Mouse (Mus musculus): Measurements from ENCODE around the gene Pgc. TPM values are rescaled to one million over a fixed set of nuclear protein-coding genes. Genes with fewer than 3 reads are reported as not detected.

Pgc gene
- polyA plus RNA-seq, 1 experiment from 2014 or later: not detected

GRCm38 (mm10) chr17:47749626-47750025, 23.0 kb downstream of the Pgc start:
- WGBS: 69% methylated on average over 3 of the region's 3 CpGs
- H3K9ac ChIP-seq (ENCODE audit: low read depth, low read length): no peak overlapping the region
- no peaks in the 10 kb centered on the region for H3K36me3 ChIP-seq (ENCODE audit: control insufficient read depth, insufficient read depth, low read length)
- H3K27ac ChIP-seq (replicated peaks; ENCODE audit: low read depth, low read length): no peak overlapping the region
- no peaks in the 10 kb centered on the region for H3K27me3 ChIP-seq (replicated peaks; ENCODE audit: control insufficient read depth, insufficient read depth, low read length)
- H3K4me1 ChIP-seq (ENCODE audit: control insufficient read depth, insufficient read depth, low read length): peaks cover 6% of the 10 kb centered on the region; the same call in 1 of the 2 replicates
- ATAC-seq (ENCODE audit: low read depth): no peak
- DNase-seq (ENCODE audit: low spot score): no peak
- peaks cover 5% of the 10 kb centered on the region for H3K9me3 ChIP-seq (ENCODE audit: control insufficient read depth, low read length)
- H3K4me3 ChIP-seq (ENCODE audit: low read depth, low read length): no peak overlapping the region
- no peak overlapping the region for H3K4me2 ChIP-seq (ENCODE audit: low read depth, low read length)

GRCm38 (mm10) chr17:47750101-47750500, 23.5 kb downstream of the Pgc start:
- DNase-seq (ENCODE audit: low spot score) (no peak), ATAC-seq (ENCODE audit: low read depth) (no peak)
- Histone ChIP-seq H3K36me3 (ENCODE audit: control insufficient read depth, insufficient read depth, low read length) (no peaks in the 10 kb centered on the region), H3K4me3 (ENCODE audit: low read depth, low read length) (no peak overlapping the region), H3K27ac (replicated peaks; ENCODE audit: low read depth, low read length) (no peak overlapping the region), H3K9ac (ENCODE audit: low read depth, low read length) (no peak overlapping the region), H3K27me3 (replicated peaks; ENCODE audit: control insufficient read depth, insufficient read depth, low read length) (no peaks in the 10 kb centered on the region), H3K9me3 (ENCODE audit: control insufficient read depth, low read length) (peaks cover under 1% of the 10 kb centered on the region; the same call in 1 of the 2 replicates), H3K4me2 (ENCODE audit: low read depth, low read length) (no peak overlapping the region), H3K4me1 (ENCODE audit: control insufficient read depth, insufficient read depth, low read length) (peaks cover 6% of the 10 kb centered on the region; the same call in 1 of the 2 replicates)
- WGBS: 53% methylated on average over 6 of the region's 6 CpGs

DNA sequence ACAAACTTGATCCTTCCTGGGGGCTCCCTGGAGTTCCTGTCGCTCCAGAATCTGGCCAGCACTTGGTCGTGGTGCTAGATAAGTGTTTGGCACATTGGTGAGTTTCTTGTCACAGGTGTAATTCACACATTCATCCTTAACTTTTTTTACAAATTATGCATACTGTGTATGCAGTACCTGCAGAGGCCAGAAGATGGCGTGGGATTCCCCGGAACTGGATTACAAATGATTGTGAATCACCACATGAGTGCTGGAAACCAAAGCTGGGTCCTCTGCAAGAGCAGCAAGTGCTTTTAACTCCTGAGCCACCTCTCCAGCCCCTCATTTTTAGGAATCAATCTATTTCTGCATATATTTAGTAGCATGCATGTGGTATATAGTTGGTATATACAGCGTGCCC, 25.2 kb downstream of the Pgc start:
- no peak for ATAC-seq (ENCODE audit: low read depth)
- WGBS: 69% methylated on average over 5 of the region's 5 CpGs
- Histone ChIP-seq H3K9me3 (ENCODE audit: control insufficient read depth, low read length) (no peaks in the 10 kb centered on the region), H3K27ac (replicated peaks; ENCODE audit: low read depth, low read length) (no peak overlapping the region), H3K36me3 (ENCODE audit: control insufficient read depth, insufficient read depth, low read length) (no peaks in the 10 kb centered on the region), H3K4me1 (ENCODE audit: control insufficient read depth, insufficient read depth, low read length) (peaks cover 6% of the 10 kb centered on the region; the same call in 1 of the 2 replicates), H3K4me2 (ENCODE audit: low read depth, low read length) (no peak overlapping the region), H3K4me3 (ENCODE audit: low read depth, low read length) (no peak overlapping the region), H3K9ac (ENCODE audit: low read depth, low read length) (no peak overlapping the region), H3K27me3 (replicated peaks; ENCODE audit: control insufficient read depth, insufficient read depth, low read length) (no peaks in the 10 kb centered on the region)
- DNase-seq (ENCODE audit: low spot score): no peak

- Histone ChIP-seq H3K4me2 (ENCODE audit: low read depth, low read length) (no peak overlapping the region), H3K27me3 (replicated peaks; ENCODE audit: control insufficient read depth, insufficient read depth, low read length) (no peaks in the 10 kb centered on the region), H3K9me3 (ENCODE audit: control insufficient read depth, low read length) (no peaks in the 10 kb centered on the region), H3K4me3 (ENCODE audit: low read depth, low read length) (no peak overlapping the region), H3K36me3 (ENCODE audit: control insufficient read depth, insufficient read depth, low read length) (no peaks in the 10 kb centered on the region), H3K9ac (ENCODE audit: low read depth, low read length) (no peak overlapping the region; the same call in 1 of the 2 replicates), H3K27ac (replicated peaks; ENCODE audit: low read depth, low read length) (no peak overlapping the region), H3K4me1 (ENCODE audit: control insufficient read depth, insufficient read depth, low read length) (peaks cover 6% of the 10 kb centered on the region; the same call in 1 of the 2 replicates)
- no peak for ATAC-seq (ENCODE audit: low read depth)
- DNase-seq (ENCODE audit: low spot score): no peak
- WGBS: 88% methylated on average over 7 of the region's 8 CpGs
Observed at GRCm38 (mm10) chr17:47753130-47753775, 26.6 kb downstream of the Pgc start.

GRCm38 (mm10) chr17:47754246-47754645, 27.6 kb downstream of the Pgc start:
- no peak overlapping the region for H3K4me2 ChIP-seq (ENCODE audit: low read depth, low read length)
- H3K27ac ChIP-seq (replicated peaks; ENCODE audit: low read depth, low read length): no peak overlapping the region
- no peak overlapping the region for H3K4me3 ChIP-seq (ENCODE audit: low read depth, low read length)
- ATAC-seq (ENCODE audit: low read depth): no peak
- H3K36me3 ChIP-seq (ENCODE audit: control insufficient read depth, insufficient read depth, low read length): no peaks in the 10 kb centered on the region
- DNase-seq (ENCODE audit: low spot score): no peak
- peaks cover under 1% of the 10 kb centered on the region; the same call in 1 of the 2 replicates for H3K4me1 ChIP-seq (ENCODE audit: control insufficient read depth, insufficient read depth, low read length)
- no peak overlapping the region for H3K9ac ChIP-seq (ENCODE audit: low read depth, low read length)
- H3K9me3 ChIP-seq (ENCODE audit: control insufficient read depth, low read length): no peaks in the 10 kb centered on the region
- 83% methylated on average over 10 of the region's 13 CpGs for WGBS
- H3K27me3 ChIP-seq (replicated peaks; ENCODE audit: control insufficient read depth, insufficient read depth, low read length): no peaks in the 10 kb centered on the region

DNA sequence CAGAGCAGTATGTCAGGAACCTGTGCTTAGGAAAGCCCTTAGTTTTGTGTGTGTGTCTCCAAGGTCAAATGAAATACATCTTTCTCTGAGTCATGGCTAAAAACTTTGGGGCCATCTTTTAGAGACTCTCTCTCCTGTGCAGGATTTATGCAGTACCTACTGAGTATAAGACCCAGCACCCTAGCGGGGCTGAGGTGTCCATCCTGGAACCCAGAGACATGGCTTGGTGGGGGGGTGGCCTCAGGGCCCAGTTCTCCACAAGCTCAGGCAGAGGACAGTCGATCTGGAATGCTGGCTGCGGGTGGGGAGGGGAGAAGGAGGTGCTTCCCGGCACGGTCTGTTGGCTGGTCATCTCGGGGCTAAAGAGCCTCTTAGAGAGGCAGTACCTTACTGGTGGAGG, 29.7 kb downstream of the Pgc start:
- Histone ChIP-seq H3K9ac (ENCODE audit: low read depth, low read length) (no peak overlapping the region), H3K9me3 (ENCODE audit: control insufficient read depth, low read length) (no peaks in the 10 kb centered on the region), H3K4me1 (ENCODE audit: control insufficient read depth, insufficient read depth, low read length) (no peaks in the 10 kb centered on the region), H3K36me3 (ENCODE audit: control insufficient read depth, insufficient read depth, low read length) (no peaks in the 10 kb centered on the region), H3K27me3 (replicated peaks; ENCODE audit: control insufficient read depth, insufficient read depth, low read length) (no peaks in the 10 kb centered on the region), H3K4me2 (ENCODE audit: low read depth, low read length) (no peak overlapping the region), H3K4me3 (ENCODE audit: low read depth, low read length) (no peak overlapping the region), H3K27ac (replicated peaks; ENCODE audit: low read depth, low read length) (no peak overlapping the region)
- no peak for ATAC-seq (ENCODE audit: low read depth)
- WGBS: 40% methylated on average over 5 of the region's 6 CpGs
- no peak for DNase-seq (ENCODE audit: low spot score)

- Histone ChIP-seq H3K4me3 (ENCODE audit: low read depth, low read length) (no peak overlapping the region), H3K27ac (replicated peaks; ENCODE audit: low read depth, low read length) (no peak overlapping the region), H3K36me3 (ENCODE audit: control insufficient read depth, insufficient read depth, low read length) (no peaks in the 10 kb centered on the region), H3K27me3 (replicated peaks; ENCODE audit: control insufficient read depth, insufficient read depth, low read length) (no peaks in the 10 kb centered on the region), H3K9me3 (ENCODE audit: control insufficient read depth, low read length) (no peaks in the 10 kb centered on the region), H3K9ac (ENCODE audit: low read depth, low read length) (no peak overlapping the region), H3K4me2 (ENCODE audit: low read depth, low read length) (no peak overlapping the region), H3K4me1 (ENCODE audit: control insufficient read depth, insufficient read depth, low read length) (no peaks in the 10 kb centered on the region)
- DNase-seq (ENCODE audit: low spot score): no peak
- ATAC-seq (ENCODE audit: low read depth): no peak
- WGBS: 81% methylated on average over 7 of the region's 7 CpGs
Observed at GRCm38 (mm10) chr17:47757056-47757610, 30.5 kb downstream of the Pgc start.

GRCm38 (mm10) chr17:47759702-47760410, 33.2 kb downstream of the Pgc start:
- Histone ChIP-seq H3K4me3 (ENCODE audit: low read depth, low read length) (no peak overlapping the region), H3K9me3 (ENCODE audit: control insufficient read depth, low read length) (no peaks in the 10 kb centered on the region), H3K9ac (ENCODE audit: low read depth, low read length) (no peak overlapping the region), H3K4me2 (ENCODE audit: low read depth, low read length) (no peak overlapping the region), H3K27ac (replicated peaks; ENCODE audit: low read depth, low read length) (no peak overlapping the region), H3K36me3 (ENCODE audit: control insufficient read depth, insufficient read depth, low read length) (no peaks in the 10 kb centered on the region), H3K27me3 (replicated peaks; ENCODE audit: control insufficient read depth, insufficient read depth, low read length) (no peaks in the 10 kb centered on the region), H3K4me1 (ENCODE audit: control insufficient read depth, insufficient read depth, low read length) (peaks cover 12% of the 10 kb centered on the region; the same call in 1 of the 2 replicates)
- WGBS: 68% methylated on average over 15 of the region's 15 CpGs
- ATAC-seq (ENCODE audit: low read depth) (no peak), DNase-seq (ENCODE audit: low spot score) (peak; percentile 25)

All from embryonic facial prominence, embryonic 14.5 days (tissue).